Mouse (Mus musculus) urinary bladder, postnatal 14 days (tissue): ENCODE measurements around the gene Ankrd13b.
"Not testable (repeated sequence)": the region's sequence is repeated elsewhere in the genome, so short reads cannot be mapped to it uniquely, and the experiment has no call there.

Experiments used
- DNase-seq: peaks from one replicate; pipeline ENCODE4 v3.0.0; 2021; ENCODE audit warnings: low spot score

Gene Ankrd13b

GRCm38 (mm10) chr11:77489591-77490235, at the start of gene Ankrd13b:
TSS of gene Ankrd13b (minus strand) at chr11:77489678.
- peak; percentile 80 for DNase-seq

DNA sequence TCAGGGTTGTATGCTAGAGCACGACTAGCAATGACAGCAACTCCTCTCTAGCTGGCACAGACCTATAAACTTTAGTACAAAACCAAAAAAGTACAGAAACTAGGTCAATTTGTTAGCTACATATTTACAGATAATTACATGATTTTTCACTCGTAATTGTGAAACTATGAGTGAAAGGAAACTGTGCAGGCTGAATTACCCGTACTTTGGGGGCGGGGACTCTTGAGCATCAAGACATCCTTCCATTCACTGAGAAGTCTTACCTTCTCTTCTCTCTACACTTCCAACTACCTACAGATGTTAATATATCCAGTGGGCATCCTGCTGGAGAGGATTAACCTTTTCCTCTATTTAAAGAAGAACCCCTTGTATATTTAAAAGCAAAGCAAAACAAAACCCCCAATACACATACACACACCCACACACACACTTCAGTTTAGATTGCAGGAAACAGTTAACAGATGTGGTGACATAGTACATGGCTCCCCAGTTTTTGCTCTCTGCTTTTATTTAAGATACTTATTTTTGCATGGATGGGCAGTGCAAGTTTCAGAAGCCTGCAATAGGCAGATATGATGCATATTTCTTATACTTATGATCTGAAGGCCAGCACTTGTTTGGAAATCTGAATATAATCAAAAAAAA, 42.8 kb upstream of the Ankrd13b start:
- no peak for DNase-seq

GRCm38 (mm10) chr11:77530862-77531261, 41.4 kb upstream of the Ankrd13b start:
- DNase-seq, result no peak

- no peak for DNase-seq
Measured at GRCm38 (mm10) chr11:77529644-77530043, 40.2 kb upstream of the Ankrd13b start.

- not testable (repeated sequence) for DNase-seq
Measured at GRCm38 (mm10) chr11:77528420-77528819, 38.9 kb upstream of the Ankrd13b start.

GRCm38 (mm10) chr11:77525804-77526486, 36.5 kb upstream of the Ankrd13b start:
- no peak for DNase-seq

DNA sequence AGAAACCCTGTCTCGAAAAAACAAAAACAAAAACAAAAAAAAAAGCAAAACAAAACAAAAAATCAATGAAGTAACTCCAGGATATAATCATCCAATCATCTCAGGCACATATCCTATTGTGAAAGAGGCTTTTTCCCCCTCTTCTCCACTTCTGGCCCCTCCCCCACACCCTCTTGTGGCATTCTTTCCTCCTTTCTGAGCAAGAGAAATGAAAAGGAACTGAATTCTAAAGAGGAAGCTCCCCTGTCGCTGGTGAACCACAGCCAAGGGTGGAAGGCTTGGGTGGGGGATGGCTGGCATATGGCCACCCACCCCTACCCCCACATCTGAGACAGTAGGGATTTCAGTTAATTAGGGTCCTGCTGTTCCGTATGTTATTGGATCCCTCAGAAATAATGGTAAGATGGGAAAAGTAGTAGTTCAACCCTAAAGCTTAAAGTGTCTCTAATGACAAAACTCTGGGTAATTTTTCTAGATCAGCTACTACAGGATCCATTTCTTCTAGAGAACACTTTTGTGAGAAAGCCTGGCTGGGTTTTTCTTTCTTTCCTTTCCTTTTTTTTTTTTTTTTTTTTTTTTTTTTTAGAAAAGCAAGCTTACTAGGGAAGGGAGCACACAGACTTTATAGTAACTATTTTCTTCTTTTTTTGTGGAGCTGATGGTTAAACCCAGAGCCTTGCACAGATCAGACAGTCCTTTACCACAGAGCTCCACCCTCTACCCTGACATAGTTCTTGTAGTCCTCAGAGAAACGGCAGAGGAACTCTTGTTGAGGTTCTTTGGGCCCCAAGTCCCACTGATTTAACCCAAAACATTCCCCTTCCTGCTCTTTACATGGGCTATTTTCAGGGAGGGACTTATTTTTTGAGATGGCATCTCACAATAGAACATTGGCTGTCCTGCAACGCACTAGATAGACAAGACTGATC, 31.4 kb upstream of the Ankrd13b start:
- DNase-seq, result peak; percentile 41

DNA sequence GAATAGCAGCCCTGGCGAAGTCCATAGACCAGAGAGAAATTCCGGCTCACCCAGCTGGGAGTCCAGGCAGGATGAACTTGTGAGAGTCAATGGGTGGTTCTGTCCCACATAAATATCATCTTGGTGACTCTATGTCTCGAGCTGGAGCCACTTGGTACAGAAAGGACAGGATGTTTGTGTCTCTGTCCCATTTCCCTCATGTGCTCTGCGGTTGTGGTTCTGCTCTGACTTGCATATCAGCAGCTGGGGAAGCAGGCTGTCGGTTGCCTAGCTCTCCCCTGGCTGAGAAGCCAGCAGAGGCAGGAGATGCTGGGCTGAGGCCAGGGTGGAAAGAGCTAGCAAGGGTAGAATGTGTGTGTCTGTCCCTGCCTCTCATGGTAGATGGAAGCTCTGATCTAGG, 29.6 kb upstream of the Ankrd13b start, which contains the start of gene Gm10392:
TSS of gene Gm10392 (minus strand) at position 156 of the 400 bp plus-strand sequence.
- no peak for DNase-seq

GRCm38 (mm10) chr11:77518051-77518798, 28.7 kb upstream of the Ankrd13b start:
- no peak for DNase-seq

- DNase-seq, result no peak
Measured at GRCm38 (mm10) chr11:77516553-77517425, 27.3 kb upstream of the Ankrd13b start.

DNA sequence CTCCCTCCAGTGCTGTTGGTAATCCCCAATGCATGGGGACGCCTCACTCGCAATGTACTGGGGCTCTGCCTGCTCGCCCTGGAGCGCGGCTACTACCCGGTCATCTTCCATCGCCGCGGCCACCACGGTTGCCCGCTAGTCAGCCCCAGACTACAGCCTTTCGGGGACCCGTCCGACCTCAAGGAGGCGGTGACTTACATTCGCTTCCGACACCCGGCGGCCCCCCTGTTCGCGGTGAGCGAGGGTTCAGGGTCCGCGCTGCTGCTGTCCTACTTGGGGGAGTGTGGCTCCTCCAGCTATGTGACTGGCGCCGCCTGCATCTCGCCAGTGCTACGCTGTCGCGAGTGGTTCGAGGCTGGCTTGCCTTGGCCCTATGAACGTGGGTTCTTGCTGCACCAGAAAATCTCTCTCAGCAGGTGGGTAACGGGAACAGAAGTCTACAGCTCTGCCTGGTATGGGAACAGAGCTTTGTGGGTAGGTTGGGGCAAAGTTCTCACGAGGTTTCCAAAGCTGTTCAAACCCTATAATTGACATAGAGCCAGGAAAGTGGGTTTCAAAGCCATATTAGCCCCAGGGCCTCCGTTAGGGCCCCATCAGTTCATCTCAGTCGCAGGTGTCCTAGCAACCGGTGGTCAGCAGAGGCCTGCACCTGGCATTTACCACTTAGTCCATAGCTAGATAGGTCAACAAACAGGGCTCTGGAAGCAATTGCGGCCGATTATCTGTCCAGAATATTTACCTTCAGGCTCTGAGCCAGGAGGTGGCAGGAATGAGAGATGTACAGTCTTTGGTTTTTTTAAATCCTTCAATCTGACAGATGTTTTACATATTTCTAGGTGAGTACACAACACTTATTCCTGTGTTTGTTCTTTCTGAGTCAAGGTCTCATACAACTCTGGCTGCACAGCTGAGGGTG, 26.4 kb upstream of the Ankrd13b start, which contains the start of gene Trp53i13:
TSS of gene Trp53i13 (minus strand) at position 344 of the 916 bp plus-strand sequence.
- peak; percentile 12 for DNase-seq

GRCm38 (mm10) chr11:77514832-77515636, 25.6 kb upstream of the Ankrd13b start, which contains the start of gene Abhd15:
TSS of gene Abhd15 (plus strand) at chr11:77515121.
- peak; percentile 79 for DNase-seq

- DNase-seq, result no peak
Measured at GRCm38 (mm10) chr11:77514281-77514831, 24.9 kb upstream of the Ankrd13b start.

DNA sequence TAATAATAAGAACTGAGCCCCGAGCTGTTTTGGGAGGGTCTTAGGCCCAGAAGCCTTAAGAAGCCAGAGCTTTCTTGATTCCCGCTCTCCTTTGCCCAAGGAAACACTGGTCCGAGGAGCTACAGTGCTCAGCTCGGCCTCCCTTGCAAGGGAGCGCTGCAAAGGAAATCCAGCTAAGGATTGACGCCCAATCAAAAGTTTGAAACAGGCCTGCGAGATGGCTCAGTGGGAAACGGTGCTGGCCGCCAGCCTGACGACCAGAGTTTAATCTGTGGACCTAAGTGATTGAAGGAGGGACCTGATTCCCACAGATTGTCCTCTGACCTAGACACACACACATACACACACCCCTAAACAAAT, 24.3 kb upstream of the Ankrd13b start:
- DNase-seq, result no peak

GRCm38 (mm10) chr11:77512891-77513810, 23.7 kb upstream of the Ankrd13b start:
- DNase-seq, result peak; percentile 88

- no peak for DNase-seq
Measured at GRCm38 (mm10) chr11:77511336-77511735, 21.9 kb upstream of the Ankrd13b start.
